Mouse (Mus musculus) layer of hippocampus, adult 2 months (tissue): ENCODE results near the gene Tecpr2. TPM values are rescaled to one million over a fixed set of nuclear protein-coding genes. Genes with fewer than 3 reads are reported as not detected.
"Not testable (repeated sequence)": the region's sequence is repeated elsewhere in the genome, so short reads cannot be mapped to it uniquely, and the experiment has no call there.

Experiments
- DNase-seq, 2 experiments: peaks; one replicate each; pipeline ENCODE4 v3.0.0; 2022; ENCODE audit warnings: low spot score in 2 of 2
- H3K27ac ChIP-seq: fragments of 200-600 bp; 2 replicates; pipeline ENCODE4 v1.8.1; 2022
- H3K4me3 ChIP-seq: fragments of 200-600 bp; 2 replicates; pipeline ENCODE4 v1.8.1; 2022; ENCODE audit warnings: mild to moderate bottlenecking
- CTCF ChIP-seq: fragments of 200-600 bp; conservative IDR thresholded peaks from 2 replicates; pipeline ENCODE4 v1.8.1; 2022; ENCODE audit warnings: antibody characterized with exemption, mild to moderate bottlenecking, moderate library complexity
- total RNA-seq, 2 experiments: library from RNA; stranded (reverse); gene quantifications; 2 replicates each; pipeline ENCODE4 v1.2.3; 2021

The Tecpr2 gene
- total RNA-seq, 2 experiments from 2014 or later = 39.5 to 42.0 TPM

DNA sequence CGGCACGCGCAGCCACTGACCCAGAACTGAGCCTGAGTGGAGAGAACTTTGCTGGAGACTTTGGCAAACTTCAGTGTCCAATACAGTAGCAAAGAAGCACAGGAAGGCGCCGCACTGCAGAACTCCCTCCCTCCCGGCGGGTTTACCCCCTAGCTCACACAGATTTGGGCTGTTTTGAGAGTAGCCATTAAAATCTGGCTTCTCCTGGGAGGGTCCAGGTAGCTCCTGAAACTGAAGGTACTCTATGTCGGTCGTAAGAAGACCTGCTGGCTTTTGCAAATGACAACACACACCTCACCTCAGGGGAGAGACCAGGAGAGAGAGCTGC is 38.2 kb upstream of the Tecpr2 start:
- H3K27ac ChIP-seq = peak overlapping the region; percentile 95
- TF ChIP-seq CTCF = no peak
- H3K4me3 ChIP-seq = peak overlapping the region; percentile 73
- no peak for DNase-seq

GRCm38 (mm10) chr12:110851414-110851813 is 37.6 kb upstream of the Tecpr2 start:
- H3K27ac ChIP-seq = peak overlapping the region; percentile 95; the same call in 1 of the 2 replicates
- no peak for TF ChIP-seq CTCF
- H3K4me3 ChIP-seq = peak overlapping the region; percentile 73
- no peak for DNase-seq

- H3K4me3 ChIP-seq = no peak overlapping the region
- DNase-seq = no peak
- TF ChIP-seq CTCF = no peak
- no peak overlapping the region for H3K27ac ChIP-seq
Observed at GRCm38 (mm10) chr12:110851923-110852322, 37.1 kb upstream of the Tecpr2 start.

- TF ChIP-seq CTCF = no peak
- Histone ChIP-seq H3K4me3 (no peak overlapping the region), H3K27ac (no peak overlapping the region)
- no peak for DNase-seq
Observed at GRCm38 (mm10) chr12:110854786-110855737, 34.0 kb upstream of the Tecpr2 start.

DNA sequence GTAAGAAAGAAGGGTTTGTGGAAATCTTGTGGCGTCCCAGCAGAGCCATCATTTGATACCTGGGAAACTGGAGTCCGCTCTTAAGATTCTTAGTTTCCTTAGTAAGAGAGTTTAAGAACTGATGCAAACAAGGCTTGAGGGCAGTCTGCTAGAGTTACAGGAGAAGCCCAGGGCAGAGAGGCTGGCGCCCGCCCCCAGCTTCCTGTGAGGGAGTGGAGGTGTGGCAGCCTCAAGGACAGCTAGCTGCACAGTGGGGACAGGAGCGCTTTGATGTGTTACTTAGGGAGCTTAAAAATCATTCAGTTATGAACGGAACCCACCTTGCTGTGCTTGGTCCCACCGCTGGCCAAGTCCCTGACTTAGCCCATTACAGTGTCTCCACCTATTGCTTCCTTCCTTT is 31.9 kb upstream of the Tecpr2 start:
- DNase-seq = no peak
- Histone ChIP-seq H3K27ac (no peak overlapping the region), H3K4me3 (no peak overlapping the region)
- no peak for TF ChIP-seq CTCF

DNA sequence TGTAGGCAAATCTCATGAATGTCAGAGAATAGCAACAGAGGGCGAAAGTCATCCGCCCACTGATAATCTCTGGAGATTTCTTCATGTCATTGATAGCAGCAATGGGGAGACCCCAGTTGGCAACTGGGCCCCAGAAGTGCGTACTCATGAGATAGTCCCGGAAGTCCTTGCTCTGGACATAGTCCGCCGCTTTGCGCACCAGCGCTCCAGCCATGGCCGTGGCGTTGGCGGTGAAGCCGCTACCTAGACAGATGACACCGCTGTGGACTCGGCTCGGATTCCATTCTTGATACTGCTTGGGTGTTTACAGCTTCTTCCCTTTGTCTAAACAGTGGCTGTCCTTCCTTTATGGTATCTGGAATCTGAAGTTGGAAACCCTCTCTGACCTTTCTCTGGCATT is 30.4 kb upstream of the Tecpr2 start:
- not testable (repeated sequence) for H3K4me3 ChIP-seq, DNase-seq, H3K27ac ChIP-seq

- TF ChIP-seq CTCF = peak; percentile 21
- Histone ChIP-seq H3K27ac (no peak overlapping the region), H3K4me3 (no peak overlapping the region)
- no peak for DNase-seq
Observed at GRCm38 (mm10) chr12:110860293-110860692, 28.8 kb upstream of the Tecpr2 start.

DNA sequence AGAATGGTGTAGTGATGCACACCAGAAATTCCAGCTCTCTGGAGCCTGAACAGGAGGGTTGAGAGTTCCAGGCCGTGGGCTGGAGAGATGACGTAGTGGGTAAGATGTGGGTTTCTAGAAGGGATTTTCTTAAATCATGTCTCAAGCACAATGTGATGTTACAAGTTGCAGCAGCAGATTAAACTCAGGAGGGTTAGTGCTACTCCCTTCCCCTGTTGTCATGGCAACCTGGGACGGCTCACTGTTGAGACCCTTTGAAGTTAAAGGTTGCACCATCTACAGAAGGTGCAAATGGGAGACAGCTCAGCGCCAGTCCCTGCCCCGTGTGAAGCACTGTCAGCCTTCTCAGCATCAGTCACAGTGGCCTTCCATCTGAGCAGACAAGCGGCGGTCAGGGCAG is 27.8 kb upstream of the Tecpr2 start:
- no peak for DNase-seq
- no peak overlapping the region for H3K27ac ChIP-seq
- H3K4me3 ChIP-seq = no peak overlapping the region
- no peak for TF ChIP-seq CTCF

GRCm38 (mm10) chr12:110864008-110864407 is 25.1 kb upstream of the Tecpr2 start:
- no peak for DNase-seq
- TF ChIP-seq CTCF = no peak
- Histone ChIP-seq H3K27ac (no peak overlapping the region), H3K4me3 (no peak overlapping the region)

GRCm38 (mm10) chr12:110865571-110865970 is 23.5 kb upstream of the Tecpr2 start:
- TF ChIP-seq CTCF = no peak
- DNase-seq = no peak
- Histone ChIP-seq H3K27ac (peak overlapping the region; percentile 59; the same call in 1 of the 2 replicates), H3K4me3 (no peak overlapping the region)

DNA sequence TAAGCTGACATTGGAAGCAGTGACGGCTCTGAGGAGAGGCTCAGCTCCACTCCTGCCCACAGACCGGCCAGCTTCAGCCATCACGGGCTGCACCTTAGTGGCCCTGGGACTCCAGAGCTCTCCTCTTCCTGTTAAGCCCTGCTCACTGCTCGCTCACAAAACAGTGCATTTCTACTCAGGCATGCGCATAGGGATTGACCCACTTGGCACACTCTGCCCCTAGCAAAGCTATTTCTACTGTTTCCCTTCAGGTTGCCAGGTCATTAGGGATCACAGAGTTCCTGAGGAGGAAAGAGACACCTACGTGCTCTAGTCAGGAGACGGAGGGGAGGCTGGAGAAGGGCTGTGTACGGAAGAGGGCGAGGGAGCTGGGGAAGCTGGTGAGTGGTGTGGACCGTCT is 23.1 kb upstream of the Tecpr2 start:
- no peak overlapping the region for H3K4me3 ChIP-seq
- peak overlapping the region; percentile 59; the same call in 1 of the 2 replicates for H3K27ac ChIP-seq
- no peak for DNase-seq
- TF ChIP-seq CTCF = no peak

DNA sequence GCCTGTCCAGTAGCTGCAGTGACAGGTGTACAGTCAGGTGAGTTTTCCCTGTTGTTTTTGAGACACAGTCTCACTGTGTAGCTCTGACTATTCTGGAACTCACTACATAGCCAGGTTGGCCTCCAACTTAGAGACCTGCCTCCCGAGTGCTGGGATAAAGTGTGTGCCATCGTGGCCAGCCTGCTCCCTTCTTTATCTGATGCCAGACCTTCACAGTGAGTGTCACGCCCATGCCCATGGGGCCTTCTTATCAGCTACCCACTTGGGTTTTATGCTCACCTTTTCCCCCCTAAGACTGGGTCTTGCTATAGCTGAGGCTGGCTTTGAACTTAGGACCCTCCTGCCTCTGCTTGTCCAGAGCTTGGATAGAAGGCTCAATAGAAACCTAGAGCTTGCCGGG is 19.0 kb upstream of the Tecpr2 start:
- TF ChIP-seq CTCF = no peak
- H3K4me3 ChIP-seq = no peak overlapping the region
- DNase-seq = no peak
- no peak overlapping the region for H3K27ac ChIP-seq

DNA sequence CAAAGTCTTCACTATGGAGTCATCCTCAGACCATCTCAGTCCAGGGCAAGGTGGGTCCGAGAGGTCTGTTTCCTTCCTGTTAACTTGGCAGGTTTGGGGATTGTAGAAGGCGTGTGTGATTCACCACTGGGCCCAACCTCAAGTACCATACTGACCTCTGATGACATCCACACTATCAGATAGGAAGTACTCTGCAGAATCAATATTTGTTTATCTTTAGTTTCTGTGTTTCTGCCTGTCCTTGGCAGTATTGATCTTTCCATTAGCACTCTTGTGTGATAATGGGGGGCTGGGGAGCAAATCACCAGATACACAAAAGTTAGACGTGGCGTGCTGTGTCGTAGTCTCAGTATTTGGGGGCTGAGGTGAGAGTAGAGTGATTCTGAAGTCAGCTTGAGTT is 17.8 kb upstream of the Tecpr2 start:
- no peak for TF ChIP-seq CTCF
- Histone ChIP-seq H3K27ac (no peak overlapping the region), H3K4me3 (no peak overlapping the region)
- no peak for DNase-seq

- no peak for TF ChIP-seq CTCF
- no peak for DNase-seq
- Histone ChIP-seq H3K4me3 (no peak overlapping the region), H3K27ac (no peak overlapping the region)
Observed at GRCm38 (mm10) chr12:110875351-110875750, 13.7 kb upstream of the Tecpr2 start.
